Mouse (Mus musculus) MEL (cell line): ENCODE results near the gene Olfr56. TPM values are rescaled to one million over a fixed set of nuclear protein-coding genes. Genes with fewer than 3 reads are reported as not detected.

ENCODE experiments used
- DNase-seq: peaks from one replicate; pipeline ENCODE4 v3.0.0; 2011; ENCODE audit warnings: low read depth, low spot score
- H3K27ac ChIP-seq: 2 replicates; pipeline ENCODE4 v1.5.1; 2012; ENCODE audit warnings: low read depth, mild to moderate bottlenecking, control low read depth, low read length, moderate library complexity; ENCODE audit not compliant: control insufficient read depth
- H3K27me3 ChIP-seq, 2 experiments: fragments of 150-350 bp in 1 of 2; sonication (generic) in 1 of 2; 2 replicates each; pipeline ENCODE4 v1.6.1; 2012; ENCODE audit warnings: low read length in 2 of 2, mild to moderate bottlenecking in 2 of 2, improper control_type of control experiment in 1 of 2, moderate library complexity in 1 of 2; ENCODE audit not compliant: insufficient read depth in 2 of 2, control insufficient read depth in 1 of 2
- H3K36me3 ChIP-seq, 2 experiments: 2 replicates each; pipeline ENCODE4 v1.6.1; 2012 to 2014; ENCODE audit warnings: low read length in 2 of 2, improper control_type of control experiment in 1 of 2, inconsistent platforms in 1 of 2, mild to moderate bottlenecking in 1 of 2; ENCODE audit not compliant: insufficient read depth in 2 of 2, control insufficient read depth in 1 of 2
- H3K4me1 ChIP-seq, 2 experiments: fragments of 150-350 bp in 1 of 2; sonication (generic) in 1 of 2; 2 replicates each; pipeline ENCODE4 v1.6.1; 2012; ENCODE audit warnings: low read length in 2 of 2, improper control_type of control experiment in 1 of 2, mild to moderate bottlenecking in 1 of 2; ENCODE audit not compliant: insufficient read depth in 2 of 2, control insufficient read depth in 1 of 2
- H3K4me3 ChIP-seq, 2 experiments: fragments of 150-350 bp in 1 of 2; sonication (generic) in 1 of 2; 2 replicates each; pipeline ENCODE4 v1.5.1; 2012; ENCODE audit warnings: low read depth in 2 of 2, low read length in 2 of 2, mild to moderate bottlenecking in 2 of 2, moderate library complexity in 2 of 2, control low read depth in 1 of 2, improper control_type of control experiment in 1 of 2; ENCODE audit not compliant: control insufficient read depth in 1 of 2, insufficient read depth in 1 of 2
- H3K79me2 ChIP-seq: 2 replicates; pipeline ENCODE4 v1.6.1; 2012; ENCODE audit warnings: mild to moderate bottlenecking, low read length, moderate library complexity; ENCODE audit not compliant: control insufficient read depth, poor library complexity, insufficient read depth
- H3K9ac ChIP-seq: 2 replicates; pipeline ENCODE4 v1.6.1; 2012; ENCODE audit warnings: low read depth, mild to moderate bottlenecking, control low read depth, low read length, moderate library complexity; ENCODE audit not compliant: control insufficient read depth, poor library complexity, severe bottlenecking
- H3K9me3 ChIP-seq: fragments of 150-350 bp; sonication (generic); replicated peaks from 2 replicates; pipeline ENCODE4 v1.6.1; 2012; ENCODE audit warnings: mild to moderate bottlenecking, low read length, improper control_type of control experiment, moderate library complexity; ENCODE audit not compliant: insufficient read depth
- CHD1 ChIP-seq: IDR thresholded peaks from 2 replicates; pipeline ENCODE4 v1.6.1; 2012; ENCODE audit warnings: low read depth, mild to moderate bottlenecking, inconsistent platforms, low read length, improper control_type of control experiment
- CHD2 ChIP-seq: IDR thresholded peaks from 2 replicates; pipeline ENCODE4 v1.6.1; 2011; ENCODE audit warnings: low read length, improper control_type of control experiment
- CTCF ChIP-seq, 3 experiments: IDR thresholded peaks in 2 of 3; conservative IDR thresholded peaks in 1 of 3; 2 replicates each; pipeline ENCODE4 v1.5.1; 2011 to 2012; ENCODE audit warnings: low read length in 3 of 3, low read depth in 2 of 3, mild to moderate bottlenecking in 2 of 3, improper control_type of control experiment in 1 of 3, inconsistent platforms in 1 of 3, mixed read lengths in 1 of 3, moderate library complexity in 1 of 3; ENCODE audit not compliant: control insufficient read depth in 1 of 3, insufficient read depth in 1 of 3, poor library complexity in 1 of 3, severe bottlenecking in 1 of 3
- EP300 ChIP-seq, 2 experiments: IDR thresholded peaks; 2 replicates each; pipeline ENCODE4 v1.6.1; 2011; ENCODE audit warnings: improper control_type of control experiment in 2 of 2, low read length in 2 of 2, low read depth in 1 of 2, mild to moderate bottlenecking in 1 of 2
- ETS1 ChIP-seq: IDR thresholded peaks from 2 replicates; pipeline ENCODE4 v1.6.1; 2012; ENCODE audit warnings: low read depth, mild to moderate bottlenecking, inconsistent platforms, low read length, improper control_type of control experiment, moderate library complexity
- GATA1 ChIP-seq: IDR thresholded peaks from 2 replicates; pipeline ENCODE4 v1.6.1; 2011; ENCODE audit warnings: low read depth, low read length, improper control_type of control experiment
- HCFC1 ChIP-seq: IDR thresholded peaks from 2 replicates; pipeline ENCODE4 v1.6.1; 2012; ENCODE audit warnings: low read depth, mild to moderate bottlenecking, inconsistent platforms, low read length, improper control_type of control experiment, moderate library complexity
- JUND ChIP-seq: IDR thresholded peaks from 2 replicates; pipeline ENCODE4 v1.6.1; 2011; ENCODE audit warnings: low read depth, mild to moderate bottlenecking, improper control_type of control experiment, low read length
- MAX ChIP-seq: IDR thresholded peaks from 2 replicates; pipeline ENCODE4 v1.6.1; 2011; ENCODE audit warnings: low read length, improper control_type of control experiment
- MAZ ChIP-seq: IDR thresholded peaks from 2 replicates; pipeline ENCODE4 v1.6.1; 2012; ENCODE audit warnings: low read depth, mild to moderate bottlenecking, inconsistent platforms, low read length, improper control_type of control experiment
- MXI1 ChIP-seq: IDR thresholded peaks from 2 replicates; pipeline ENCODE4 v1.6.1; 2011; ENCODE audit warnings: mild to moderate bottlenecking, low read depth, low read length, improper control_type of control experiment
- MYB ChIP-seq: IDR thresholded peaks from 2 replicates; pipeline ENCODE4 v1.6.1; 2011; ENCODE audit warnings: mild to moderate bottlenecking, low read depth, low read length, improper control_type of control experiment
- MYC ChIP-seq: IDR thresholded peaks from 2 replicates; pipeline ENCODE4 v1.6.1; 2011; ENCODE audit warnings: low read depth, mild to moderate bottlenecking, low read length, improper control_type of control experiment, moderate library complexity
- NELFE ChIP-seq: IDR thresholded peaks from 2 replicates; pipeline ENCODE4 v1.6.1; 2011; ENCODE audit warnings: low read depth, low read length, improper control_type of control experiment
- NRF1 ChIP-seq: IDR thresholded peaks from 2 replicates; pipeline ENCODE4 v1.6.1; 2014; ENCODE audit warnings: low read depth, mild to moderate bottlenecking, inconsistent platforms, low read length, improper control_type of control experiment, moderate library complexity; ENCODE audit not compliant: poor library complexity, insufficient read depth, severe bottlenecking
- POLR2A ChIP-seq, 2 experiments: IDR thresholded peaks; 2 replicates each; pipeline ENCODE4 v1.6.1; 2011 to 2012; ENCODE audit warnings: low read length in 2 of 2, mild to moderate bottlenecking in 2 of 2, control low read depth in 1 of 2, improper control_type of control experiment in 1 of 2, low read depth in 1 of 2, moderate library complexity in 1 of 2; ENCODE audit not compliant: control insufficient read depth in 1 of 2, insufficient read depth in 1 of 2, poor library complexity in 1 of 2
- POLR2AphosphoS2 ChIP-seq: IDR thresholded peaks from 2 replicates; pipeline ENCODE4 v1.6.1; 2011; ENCODE audit warnings: low read length, improper control_type of control experiment
- RAD21 ChIP-seq: IDR thresholded peaks from 2 replicates; pipeline ENCODE4 v1.6.1; 2011; ENCODE audit warnings: mild to moderate bottlenecking, low read depth, low read length, improper control_type of control experiment
- RCOR1 ChIP-seq: IDR thresholded peaks from 2 replicates; pipeline ENCODE4 v1.6.1; 2012; ENCODE audit warnings: low read depth, mild to moderate bottlenecking, inconsistent platforms, low read length, improper control_type of control experiment
- SMC3 ChIP-seq: IDR thresholded peaks from 2 replicates; pipeline ENCODE4 v1.6.1; 2011; ENCODE audit warnings: low read depth, low read length, improper control_type of control experiment
- TAL1 ChIP-seq: IDR thresholded peaks from 2 replicates; pipeline ENCODE4 v1.6.1; 2012; ENCODE audit warnings: mild to moderate bottlenecking, inconsistent platforms, low read length, moderate library complexity, mixed read lengths
- TBP ChIP-seq: IDR thresholded peaks from 2 replicates; pipeline ENCODE4 v1.8.0; 2011; ENCODE audit warnings: low read depth, low read length, improper control_type of control experiment
- TCF12 ChIP-seq: IDR thresholded peaks from 2 replicates; pipeline ENCODE4 v1.6.1; 2014; ENCODE audit warnings: low read depth, mild to moderate bottlenecking, inconsistent platforms, low read length, improper control_type of control experiment, moderate library complexity
- UBTF ChIP-seq: IDR thresholded peaks from 2 replicates; pipeline ENCODE4 v1.6.1; 2012; ENCODE audit warnings: low read depth, mild to moderate bottlenecking, inconsistent platforms, low read length, improper control_type of control experiment, moderate library complexity, borderline replicate concordance; ENCODE audit not compliant: insufficient read depth
- USF1 ChIP-seq: IDR thresholded peaks from 2 replicates; pipeline ENCODE4 v1.6.1; 2014; ENCODE audit warnings: low read depth, mild to moderate bottlenecking, inconsistent platforms, low read length, improper control_type of control experiment, moderate library complexity
- USF2 ChIP-seq, 2 experiments: IDR thresholded peaks; 2 replicates each; pipeline ENCODE4 v1.6.1; 2011 to 2012; ENCODE audit warnings: improper control_type of control experiment in 2 of 2, low read length in 2 of 2, borderline replicate concordance in 1 of 2, inconsistent platforms in 1 of 2, low read depth in 1 of 2, mild to moderate bottlenecking in 1 of 2; ENCODE audit not compliant: insufficient read depth in 1 of 2
- ZC3H11A ChIP-seq: IDR thresholded peaks from 2 replicates; pipeline ENCODE4 v1.6.1; 2012; ENCODE audit warnings: low read depth, mild to moderate bottlenecking, inconsistent platforms, low read length, improper control_type of control experiment
- ZKSCAN1 ChIP-seq: IDR thresholded peaks from 2 replicates; pipeline ENCODE4 v1.6.1; 2012; ENCODE audit warnings: low read depth, mild to moderate bottlenecking, inconsistent platforms, low read length, improper control_type of control experiment, moderate library complexity
- ZMIZ1 ChIP-seq: IDR thresholded peaks from 2 replicates; pipeline ENCODE4 v1.6.1; 2012; ENCODE audit warnings: low read depth, mild to moderate bottlenecking, inconsistent platforms, low read length, improper control_type of control experiment, moderate library complexity
- ZNF384 ChIP-seq: IDR thresholded peaks from 2 replicates; pipeline ENCODE4 v1.6.1; 2012; ENCODE audit warnings: low read depth, mild to moderate bottlenecking, inconsistent platforms, low read length, improper control_type of control experiment
- polyA plus RNA-seq, 2 experiments: library from polyadenylated mRNA; stranded (reverse) in 1 of 2; unstranded in 1 of 2; fragments of >175 nt in 1 of 2; fragments of >200 nt in 1 of 2; gene quantifications; 2 replicates each; pipeline versions ENCODE4 v1.2.1 to v1.2.4; 2012; ENCODE audit warnings: low replicate concordance in 2 of 2, low read depth in 1 of 2; ENCODE audit not compliant: insufficient read length in 2 of 2, insufficient read depth in 1 of 2, missing spikeins in 1 of 2
- total RNA-seq: library from RNA; depleted of rRNA; stranded (reverse); fragments of 300-350 nt; gene quantifications from 2 replicates; pipeline ENCODE4 v1.2.3, GENCODE M21; 2012

The Olfr56 gene
- total and polyA plus RNA-seq, 3 experiments = 0.58 to 0.92 TPM; not detected in 1

GRCm38 (mm10) chr11:49101500-49101899 is 122.8 kb downstream of the Olfr56 start:
- Histone ChIP-seq H3K9ac (no peak overlapping the region), H3K79me2 (no peaks in the 10 kb centered on the region), H3K4me3 (no peak overlapping the region)
- peak; percentile 39 for DNase-seq
- peak; percentile 44; the same call in 1 of the 2 replicates for TF ChIP-seq USF1
- TF ChIP-seq MXI1 = no peak
- TF ChIP-seq MYC = no peak
- no peak for TF ChIP-seq ZMIZ1
- TF ChIP-seq, all 39 proteins: peak for 1
- no peak overlapping the region for H3K27ac ChIP-seq
- H3K9me3 ChIP-seq = no peaks in the 10 kb centered on the region
- H3K27me3 ChIP-seq = no peaks in the 10 kb centered on the region
- H3K4me1 ChIP-seq = peaks cover 2 to 8% of the 10 kb centered on the region in 2 experiments; a peak in 3 of 4 replicates
- H3K36me3 ChIP-seq = peaks cover 0 to 9% of the 10 kb centered on the region in 2 experiments; a peak in 2 of 4 replicates

GRCm38 (mm10) chr11:49103047-49103693 is 124.5 kb downstream of the Olfr56 start:
- DNase-seq = peak; percentile 92
- H3K9me3 ChIP-seq = no peaks in the 10 kb centered on the region
- H3K27ac ChIP-seq = no peak overlapping the region
- peaks cover 0 to 9% of the 10 kb centered on the region in 2 experiments; a peak in 2 of 4 replicates for H3K36me3 ChIP-seq
- no peaks in the 10 kb centered on the region for H3K27me3 ChIP-seq
- H3K79me2 ChIP-seq = no peaks in the 10 kb centered on the region
- H3K9ac ChIP-seq = no peak overlapping the region
- no peak overlapping the region for H3K4me3 ChIP-seq
- H3K4me1 ChIP-seq = peaks cover 2 to 8% of the 10 kb centered on the region in 2 experiments; a peak in 3 of 4 replicates
- TF ChIP-seq SMC3 (peak; percentile 100), TAL1 (no peak), RAD21 (no peak; the same call in none of the 2 replicates), ZMIZ1 (no peak), ETS1 (no peak), POLR2A (IDR thresholded peaks at IDR 0.05; ENCODE audit: control insufficient read depth in 1 of 2, insufficient read depth in 1 of 2, low read depth in 1 of 2, low read length in 2 of 2, poor library complexity in 1 of 2) (no peak), HCFC1 (peak; percentile 23; the same call in 1 of the 2 replicates), NELFE (no peak), MYC (peak; percentile 65), CTCF (IDR thresholded peaks at IDR 0.05 in 2 of 3, conservative IDR thresholded peaks at IDR 0.05 in 1 of 3; ENCODE audit: control insufficient read depth in 1 of 3, insufficient read depth in 1 of 3, low read depth in 2 of 3, low read length in 3 of 3, poor library complexity in 1 of 3, severe bottlenecking in 1 of 3) (peak; percentile 90 to 100 (median 91)), MYB (no peak), UBTF (no peak), RCOR1 (no peak), MAX (no peak), CHD2 (no peak), MAZ (peak; percentile 68), CHD1 (no peak), ZC3H11A (peak; percentile 100), EP300 (IDR thresholded peaks at IDR 0.05; ENCODE audit: low read depth in 1 of 2, low read length in 2 of 2) (no peak), NRF1 (no peak), TBP (0 out of 2 replicates have a peak, but pooled peaks have one; percentile 40), POLR2AphosphoS2 (no peak), ZKSCAN1 (no peak), USF2 (IDR thresholded peaks at IDR 0.05; ENCODE audit: borderline replicate concordance in 1 of 2, insufficient read depth in 1 of 2, low read depth in 1 of 2, low read length in 2 of 2) (no peak), ZNF384 (no peak; the same call in 1 of the 2 replicates), GATA1 (no peak), USF1 (no peak), JUND (no peak; the same call in 1 of the 2 replicates), TCF12 (0 out of 2 replicates have a peak, but pooled peaks have one; percentile 23)
